Mouse (Mus musculus): ENCODE measurements around the gene Ear6.

DNA sequence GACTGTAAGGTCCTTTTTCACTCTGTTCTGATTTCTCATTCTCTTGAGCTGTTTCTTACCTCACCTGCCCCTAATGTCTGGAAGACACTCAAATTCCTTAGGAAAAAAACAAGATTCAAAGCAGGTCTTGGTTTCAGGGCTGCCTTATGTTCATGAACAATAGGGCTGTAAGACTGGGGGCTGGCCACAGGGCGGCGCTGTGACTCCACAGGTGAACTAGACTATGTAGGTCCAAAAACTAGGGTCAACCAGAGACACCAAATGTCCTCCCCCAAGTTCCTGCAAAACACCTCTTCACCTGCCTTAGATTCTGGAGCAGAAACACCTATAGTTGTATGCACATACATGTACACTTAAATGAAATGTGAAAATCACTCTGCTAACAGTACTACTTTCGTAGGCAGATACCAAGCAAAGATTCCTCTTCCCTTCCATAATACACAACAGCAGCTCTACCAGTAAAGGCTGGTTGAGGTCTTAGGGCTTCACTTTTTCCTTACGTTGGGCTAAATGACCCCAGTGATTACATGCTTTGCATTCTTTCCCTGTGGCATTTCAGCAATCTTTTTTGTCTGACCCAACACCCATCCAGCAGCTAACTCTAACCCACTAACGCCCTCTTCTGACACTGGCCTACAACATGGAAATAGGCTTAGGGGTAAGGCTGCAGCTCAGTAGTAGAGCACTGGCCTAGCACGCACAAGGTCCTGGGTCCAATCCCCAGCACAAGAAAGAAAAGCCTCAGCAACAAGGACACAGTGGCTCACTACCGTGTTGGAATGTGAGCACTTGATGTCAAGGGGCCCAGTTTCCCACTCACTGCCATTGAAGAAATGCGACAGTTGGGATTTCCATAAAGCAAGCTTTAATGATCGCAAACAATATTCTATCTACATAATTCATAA, 49.6 kb downstream of the Ear6 start:
- TF ChIP-seq CTCF (IDR thresholded peaks at IDR 0.05; ENCODE audit: borderline replicate concordance, insufficient read depth, low read length) (peak; percentile 76), POLR2A (IDR thresholded peaks at IDR 0.05; ENCODE audit: low read depth, low read length) (no peak)

All from embryonic fibroblast, embryonic 13.5 days (primary cell).